Mouse (Mus musculus) thymus, adult 2 months (tissue): ENCODE data around the gene Mrps7.

ENCODE experiments used
- CTCF ChIP-seq: fragments of 200-500 bp; IDR thresholded peaks from 2 replicates; pipeline ENCODE4 v1.5.1; 2012; ENCODE audit warnings: mild to moderate bottlenecking, control low read depth, low read length, moderate library complexity, borderline replicate concordance; ENCODE audit not compliant: control insufficient read depth, poor library complexity, insufficient read depth; ENCODE audit errors: extremely low read depth
- POLR2A ChIP-seq: fragments of 200-500 bp; IDR thresholded peaks from 2 replicates; pipeline ENCODE4 v1.6.1; 2012; ENCODE audit warnings: mild to moderate bottlenecking, low read length, control low read depth, moderate library complexity; ENCODE audit not compliant: control insufficient read depth, poor library complexity, insufficient read depth; ENCODE audit errors: extremely low read depth

- TF ChIP-seq CTCF (no peak), POLR2A (no peak)
Observed at GRCm38 (mm10) chr11:115616893-115617292, 13.2 kb downstream of the Mrps7 start.
